Mouse (Mus musculus) liver, postnatal 0 days (tissue): ENCODE measurements around the gene Sycp2. TPM values are rescaled to one million over a fixed set of nuclear protein-coding genes. Genes with fewer than 3 reads are reported as not detected.
A peak's percentile ranks its signal among the peaks of the same experiment; 100 is the strongest.

Experiments used
- ATAC-seq: fragments of 200-750 bp; cut with Nextera tagmentation; 2 replicates; pipeline ENCODE4 v1.8.0; 2017; ENCODE audit warnings: mild to moderate bottlenecking, moderate library complexity
- DNase-seq: peaks from one replicate; pipeline ENCODE4 v3.0.0-alpha.2; 2016
- H3K27ac ChIP-seq: fragments of 300-500 bp; sonication (generic); 2 replicates; pipeline ENCODE4 v1.5.1; 2014; ENCODE audit warnings: antibody characterized with exemption, moderate library complexity, mild to moderate bottlenecking, low read depth
- H3K27me3 ChIP-seq: fragments of 300-500 bp; sonication (generic); 2 replicates; pipeline ENCODE4 v1.6.1; 2014; ENCODE audit warnings: low read length, control low read depth, mixed read lengths; ENCODE audit not compliant: insufficient read depth
- H3K36me3 ChIP-seq: fragments of 300-500 bp; sonication (generic); replicated peaks from 2 replicates; pipeline ENCODE4 v1.6.1; 2014; ENCODE audit warnings: mild to moderate bottlenecking, control low read depth, low read length, moderate library complexity, mixed read lengths; ENCODE audit not compliant: insufficient read depth
- H3K4me1 ChIP-seq: fragments of 300-500 bp; sonication (generic); 2 replicates; pipeline ENCODE4 v1.6.1; 2014; ENCODE audit warnings: antibody characterized with exemption, mild to moderate bottlenecking, control low read depth; ENCODE audit not compliant: insufficient read depth
- H3K4me2 ChIP-seq: fragments of 300-500 bp; sonication (generic); 2 replicates; pipeline ENCODE4 v1.6.1; 2014; ENCODE audit warnings: low read depth, mild to moderate bottlenecking, low read length, moderate library complexity, mixed read lengths
- H3K4me3 ChIP-seq: fragments of 300-500 bp; sonication (generic); 2 replicates; pipeline ENCODE4 v1.5.1; 2014; ENCODE audit warnings: low read depth, low read length
- H3K9ac ChIP-seq: fragments of 300-500 bp; sonication (generic); replicated peaks from 2 replicates; pipeline ENCODE4 v1.6.1; 2014; ENCODE audit warnings: mild to moderate bottlenecking, moderate library complexity
- H3K9me3 ChIP-seq: fragments of 300-500 bp; sonication (generic); 2 replicates; pipeline ENCODE4 v1.6.1; 2016; ENCODE audit warnings: mild to moderate bottlenecking, control low read depth, low read length, mixed read lengths
- CTCF ChIP-seq: sonication (generic); IDR thresholded peaks from 2 replicates; pipeline ENCODE4 v1.5.1; 2016; ENCODE audit warnings: antibody characterized with exemption, low read depth
- EP300 ChIP-seq: IDR thresholded peaks from 2 replicates; pipeline ENCODE4 v1.6.1; 2016; ENCODE audit warnings: antibody characterized with exemption, low read depth, mild to moderate bottlenecking
- WGBS: fragments of 180-500 bp; shearing (Covaris S2); extraction: QIAGEN DNeasy Blood & Tissue Kit; methylation state at CpG from one replicate; pipeline ENCODE4 v1.1.7; 2014; ENCODE audit not compliant: insufficient replicate concordance; 5-methylcytosine and 5-hydroxymethylcytosine counted together
- polyA plus RNA-seq: library from polyadenylated mRNA; unstranded; fragments of >200 nt; fragmentation: Nextera tagmentation; extraction: Ambion mirVana; gene quantifications from 2 replicates; pipeline ENCODE4 v1.2.1, GENCODE M21; 2015

Gene Sycp2
- polyA plus RNA-seq, 1 experiment from 2014 or later = not detected

DNA sequence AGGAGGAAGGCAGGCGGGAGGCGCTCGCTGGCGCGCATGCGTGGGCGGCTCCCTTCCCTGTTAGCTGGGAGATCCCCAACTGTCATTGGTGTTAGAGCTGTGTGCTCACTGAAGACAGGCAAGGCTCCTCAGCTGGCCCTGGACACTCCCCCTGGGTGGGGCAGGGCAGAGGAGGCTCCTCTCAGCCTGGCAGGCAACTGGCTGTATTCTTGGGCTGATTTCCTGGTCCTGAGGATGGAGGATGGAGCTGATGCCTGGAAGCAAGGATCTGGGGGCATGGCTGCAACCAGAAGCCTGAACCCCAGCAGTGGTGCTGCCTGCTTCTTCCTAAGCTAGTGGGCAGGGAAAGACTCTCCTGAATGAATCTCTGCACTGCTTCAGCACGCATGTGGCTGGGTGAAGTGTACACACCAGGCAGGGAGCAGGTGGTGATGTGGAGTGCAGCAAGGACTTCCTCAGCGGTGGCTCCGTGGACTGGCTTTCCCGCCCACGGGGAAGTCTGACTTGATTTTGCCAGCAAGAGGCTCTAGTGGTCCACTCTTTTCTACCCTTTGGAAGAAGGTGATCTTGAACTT lies 79.9 kb downstream of the Sycp2 start:
- DNase-seq = peak; percentile 18
- Histone ChIP-seq H3K27me3 (no peaks in the 10 kb centered on the region), H3K27ac (no peak overlapping the region), H3K4me2 (no peak overlapping the region), H3K4me3 (no peak overlapping the region), H3K9ac (no peak overlapping the region), H3K36me3 (no peaks in the 10 kb centered on the region), H3K4me1 (no peaks in the 10 kb centered on the region), H3K9me3 (no peaks in the 10 kb centered on the region)
- 15% methylated on average over 12 of the region's 12 CpGs for WGBS
- no peak for ATAC-seq
- TF ChIP-seq CTCF (no peak), EP300 (no peak)

DNA sequence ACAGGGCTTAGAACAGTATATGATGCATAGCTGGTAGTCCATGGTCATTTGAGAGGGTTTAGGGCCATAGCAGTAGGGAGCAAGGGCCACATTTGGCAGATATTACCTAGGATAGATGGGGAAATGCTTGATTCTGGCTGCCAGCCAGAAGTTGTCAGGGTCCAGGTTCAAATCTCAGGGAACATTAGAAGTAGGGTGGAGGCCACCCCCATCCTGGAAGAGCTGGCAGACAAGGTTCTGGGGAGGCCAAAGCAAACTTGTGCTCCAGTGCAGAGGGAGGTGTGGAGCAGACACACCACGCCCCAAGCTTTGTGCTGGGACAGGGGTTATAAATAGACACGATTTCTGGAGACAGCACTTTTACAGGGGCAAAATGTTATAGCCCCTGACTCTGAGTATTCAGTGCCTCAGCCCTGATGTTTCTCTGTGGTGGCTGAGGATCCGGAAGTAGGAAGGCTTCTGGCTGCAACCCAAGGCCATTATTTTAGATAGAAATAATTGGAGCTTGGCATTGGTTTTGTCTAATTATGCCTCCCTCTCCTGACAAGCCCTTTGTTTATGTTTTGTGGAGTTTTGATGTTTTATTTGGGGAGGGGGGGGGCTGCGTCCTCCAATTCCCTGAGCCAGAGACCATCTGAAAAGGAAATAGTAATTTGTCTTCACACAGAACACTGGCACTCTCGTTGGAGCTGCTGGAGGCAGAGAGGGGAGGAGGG lies 80.6 kb downstream of the Sycp2 start:
- Histone ChIP-seq H3K27ac (no peak overlapping the region), H3K9me3 (no peaks in the 10 kb centered on the region), H3K4me1 (no peaks in the 10 kb centered on the region), H3K4me3 (no peak overlapping the region), H3K4me2 (no peak overlapping the region), H3K36me3 (no peaks in the 10 kb centered on the region), H3K27me3 (no peaks in the 10 kb centered on the region), H3K9ac (no peak overlapping the region)
- no peak for ATAC-seq
- peak; percentile 8 for DNase-seq
- no peak for TF ChIP-seq CTCF
- TF ChIP-seq EP300 = no peak
- WGBS = 25% methylated on average over 5 of the region's 5 CpGs

DNA sequence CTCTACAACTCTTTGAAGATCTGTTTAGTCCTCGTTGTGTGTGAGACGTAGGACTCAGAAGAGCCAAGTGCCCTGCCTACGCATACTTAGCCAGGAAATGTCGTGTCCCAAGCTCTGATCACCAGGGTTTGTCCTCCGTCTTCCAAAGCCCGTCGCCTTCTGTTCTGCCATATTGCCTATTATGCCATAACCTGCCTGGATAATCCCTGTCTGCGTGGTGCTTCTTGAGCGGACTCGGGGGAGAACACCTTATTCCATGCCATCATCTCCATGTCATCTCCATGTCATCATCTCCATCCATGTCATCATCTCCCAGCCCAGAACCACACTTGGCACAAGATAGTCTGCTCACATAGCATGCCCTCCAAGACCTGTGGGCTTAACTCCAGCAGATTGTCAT lies 81.4 kb downstream of the Sycp2 start:
- no peaks in the 10 kb centered on the region for H3K36me3 ChIP-seq
- no peak overlapping the region for H3K4me3 ChIP-seq
- no peak overlapping the region for H3K9ac ChIP-seq
- TF ChIP-seq CTCF (no peak), EP300 (no peak)
- no peak overlapping the region for H3K27ac ChIP-seq
- DNase-seq (peak; percentile 6), ATAC-seq (no peak)
- no peak overlapping the region for H3K4me2 ChIP-seq
- H3K27me3 ChIP-seq = no peaks in the 10 kb centered on the region
- H3K9me3 ChIP-seq = no peaks in the 10 kb centered on the region
- H3K4me1 ChIP-seq = no peaks in the 10 kb centered on the region
- WGBS = 82% methylated on average over 10 of the region's 10 CpGs

DNA sequence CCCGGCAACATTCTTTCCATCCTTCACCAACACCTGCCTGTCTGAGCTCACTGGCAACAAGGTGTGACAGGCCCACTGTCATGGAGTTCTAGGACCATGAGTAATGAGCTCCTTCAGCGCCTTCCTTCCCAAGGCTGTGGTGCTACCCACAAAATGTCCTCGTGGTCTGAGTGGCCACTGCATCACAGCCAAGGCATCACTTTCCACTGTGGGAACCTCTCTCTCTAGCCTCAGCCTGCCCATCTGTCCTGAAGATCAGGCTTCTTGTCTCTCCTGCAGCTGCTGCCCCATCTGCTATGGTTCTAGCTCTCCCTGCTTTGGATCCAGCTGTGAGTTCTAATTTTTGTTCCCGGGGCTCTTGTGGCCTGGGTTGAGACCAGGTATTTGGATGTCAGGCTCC lies 82.7 kb downstream of the Sycp2 start:
- Histone ChIP-seq H3K27me3 (no peaks in the 10 kb centered on the region), H3K9me3 (no peaks in the 10 kb centered on the region), H3K4me1 (no peaks in the 10 kb centered on the region), H3K27ac (no peak overlapping the region), H3K9ac (no peak overlapping the region), H3K4me3 (no peak overlapping the region), H3K36me3 (no peaks in the 10 kb centered on the region), H3K4me2 (no peak overlapping the region)
- no peak for TF ChIP-seq EP300
- no peak for TF ChIP-seq CTCF
- WGBS = 70% methylated on average over 4 of the region's 4 CpGs
- peak; percentile 5 for DNase-seq
- no peak for ATAC-seq

DNA sequence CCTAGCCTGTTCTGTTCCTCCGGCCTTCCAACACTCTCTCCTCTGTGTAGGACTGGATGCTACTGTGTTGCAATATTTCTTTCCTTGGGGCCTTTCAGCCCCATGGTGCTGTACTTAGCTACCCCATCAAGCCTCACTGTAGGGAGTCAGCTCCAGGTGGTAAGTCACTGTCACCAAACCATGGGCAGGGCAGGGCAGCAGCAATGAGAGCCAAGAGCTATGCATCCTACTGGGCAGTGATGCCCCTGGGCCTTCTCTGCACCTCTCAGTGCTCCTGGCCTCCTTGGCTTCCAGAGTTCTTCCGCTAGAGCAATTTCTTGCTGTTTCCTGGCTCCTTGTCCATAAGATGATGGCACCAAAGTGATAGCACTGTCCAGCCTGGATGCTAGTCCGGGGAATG lies 83.1 kb downstream of the Sycp2 start:
- H3K27ac ChIP-seq = no peak overlapping the region
- ATAC-seq = no peak
- TF ChIP-seq EP300 = no peak
- no peak for TF ChIP-seq CTCF
- no peak overlapping the region for H3K9ac ChIP-seq
- H3K27me3 ChIP-seq = no peaks in the 10 kb centered on the region
- no peaks in the 10 kb centered on the region for H3K4me1 ChIP-seq
- 78% methylated on average over 3 of the region's 3 CpGs for WGBS
- H3K4me3 ChIP-seq = no peak overlapping the region
- H3K4me2 ChIP-seq = no peak overlapping the region
- no peak for DNase-seq
- no peaks in the 10 kb centered on the region for H3K9me3 ChIP-seq
- no peaks in the 10 kb centered on the region for H3K36me3 ChIP-seq

DNA sequence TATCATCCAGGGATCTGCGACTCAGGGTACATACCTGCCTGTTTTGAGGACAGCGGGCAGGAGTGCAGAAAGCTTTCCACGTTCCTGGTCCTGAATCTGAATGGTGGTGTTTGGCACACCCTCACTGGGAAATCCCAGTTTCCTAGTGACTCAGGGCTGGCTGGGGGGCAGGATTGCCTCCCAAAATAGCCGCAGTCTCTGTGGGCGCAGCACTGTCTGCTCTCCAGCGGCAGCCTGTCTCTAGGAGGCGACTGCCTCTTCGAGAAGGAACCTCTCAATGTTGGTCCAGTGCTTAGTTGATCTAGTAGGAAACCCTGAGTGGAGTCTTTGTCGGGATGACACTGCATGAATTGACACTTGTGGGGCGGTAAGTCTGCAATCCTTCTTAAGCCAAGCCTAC lies 86.2 kb downstream of the Sycp2 start:
- no peak overlapping the region for H3K4me3 ChIP-seq
- H3K9me3 ChIP-seq = no peaks in the 10 kb centered on the region
- H3K27me3 ChIP-seq = no peaks in the 10 kb centered on the region
- no peak overlapping the region for H3K9ac ChIP-seq
- no peaks in the 10 kb centered on the region for H3K36me3 ChIP-seq
- no peak overlapping the region for H3K4me2 ChIP-seq
- TF ChIP-seq CTCF (no peak), EP300 (no peak)
- WGBS = 83% methylated on average over 10 of the region's 10 CpGs
- ATAC-seq (no peak), DNase-seq (no peak)
- no peak overlapping the region for H3K27ac ChIP-seq
- no peaks in the 10 kb centered on the region for H3K4me1 ChIP-seq
